Comparison of ENCODE assay signal across 9 mouse cellular contexts in genomic region chr1:34061078-34061477, GRCm38 (mm10).
DNase-seq lines count a peak whose midpoint lies in the region; ATAC-seq and TF ChIP-seq lines count a peak whose summit lies in the region.
"Had no signal": no experiment of that assay in that cellular context is flagged by ENCODE, and none has a peak within 500 bp of the region (broad histone marks: within the 10 kb centered on the region; RNA-seq: fewer than 3 reads in every experiment).

No protein-coding gene starts in this region.

- no peak overlapping the region for H3K4me3 ChIP-seq in cerebellum, adult 2 months (replicated peaks; ENCODE audit: insufficient read depth, low read depth, low read length)
- H3K4me3 ChIP-seq in hindbrain, embryonic 14.5 days (replicated peaks; ENCODE audit: low read length): no peak overlapping the region
- H3K4me3 ChIP-seq: lung, embryonic 15.5 days had no signal

- peak; percentile 89 for TF ChIP-seq CTCF in cerebellum, adult 2 months (IDR thresholded peaks at IDR 0.05; ENCODE audit: borderline replicate concordance, insufficient read depth, low read depth, low read length)

- no peaks in the 10 kb centered on the region for H3K27me3 ChIP-seq in cerebellum, adult 2 months (ENCODE audit: control insufficient read depth, insufficient read depth, low read length)
- H3K27me3 ChIP-seq in hindbrain, embryonic 14.5 days (ENCODE audit: control insufficient read depth, insufficient read depth, low read length): no peaks in the 10 kb centered on the region
- H3K27me3 ChIP-seq: lung, embryonic 15.5 days had no signal

- TF ChIP-seq POLR2A in cerebellum, adult 2 months (IDR thresholded peaks at IDR 0.05; ENCODE audit: borderline replicate concordance, insufficient read depth, low read length): no peak

- peak; percentile 61 for ATAC-seq in hindbrain, embryonic 14.5 days (ENCODE audit: low FRiP score)
- no peak for ATAC-seq in monocyte, adult 5-6 weeks (replicated peaks; ENCODE audit: insufficient number of reproducible peaks, low FRiP score, low TSS enrichment, poor library complexity, severe bottlenecking)

- H3K27ac ChIP-seq in cerebellum, adult 2 months (ENCODE audit: insufficient read depth, low read length): no peak overlapping the region
- no peak overlapping the region for H3K27ac ChIP-seq in hindbrain, embryonic 14.5 days
- H3K27ac ChIP-seq: lung, embryonic 15.5 days had no signal

- whole genome bisulfite sequencing in cerebellum, adult 2 months: 12% methylated on average over 4 of the region's 4 CpGs
- 17% methylated on average over 4 of the region's 4 CpGs for WGBS in hindbrain, embryonic 14.5 days

- H3K9me3 ChIP-seq in hindbrain, embryonic 14.5 days (ENCODE audit: control insufficient read depth, low read length): no peaks in the 10 kb centered on the region
- H3K9me3 ChIP-seq: lung, embryonic 15.5 days had no signal

- peak; percentile 85 for DNase-seq in NIH3T3 (ENCODE audit: low read depth)
- DNase-seq in cerebellum, adult 2 months: peak; percentile 80 to 81
- DNase-seq in frontal cortex, adult 2 months (ENCODE audit: extremely low spot score in 1 of 2, low spot score in 1 of 2): peak; percentile 63 to 85
- DNase-seq in hindbrain, embryonic 14.5 days (ENCODE audit: low spot score): peak; percentile 60
- DNase-seq in layer of hippocampus, postnatal 25 days (ENCODE audit: extremely low spot score in 1 of 2, low spot score in 1 of 2): peak; percentile 47 to 67
- peak; percentile 42 to 79 for DNase-seq in lung, postnatal 4 days
- peak; percentile 75 for DNase-seq in right cerebral cortex, adult 18-20 months

- no peak overlapping the region for H3K9ac ChIP-seq in hindbrain, embryonic 14.5 days
- H3K9ac ChIP-seq: lung, embryonic 15.5 days had no signal

- H3K4me2 ChIP-seq in hindbrain, embryonic 14.5 days (replicated peaks): peak overlapping the region; percentile 31; the same call in 1 of the 2 replicates
- H3K4me2 ChIP-seq: lung, embryonic 15.5 days had no signal

- peaks cover 2% of the 10 kb centered on the region for H3K4me1 ChIP-seq in cerebellum, adult 2 months (ENCODE audit: control insufficient read depth, insufficient read depth, low read length)
- H3K4me1 ChIP-seq in hindbrain, embryonic 14.5 days (replicated peaks; ENCODE audit: control insufficient read depth, insufficient read depth, low read length): peaks cover 12% of the 10 kb centered on the region

- no peaks in the 10 kb centered on the region for H3K36me3 ChIP-seq in hindbrain, embryonic 14.5 days (replicated peaks; ENCODE audit: control insufficient read depth, insufficient read depth)
- H3K36me3 ChIP-seq: lung, embryonic 15.5 days had no signal
